Mouse (Mus musculus): ENCODE results near the gene Slc35b1. TPM values are rescaled to one million over a fixed set of nuclear protein-coding genes. Genes with fewer than 3 reads are reported as not detected.

Gene Slc35b1
- total and polyA plus RNA-seq, 2 experiments from 2014 or later, result 92.4 to 168 TPM

DNA sequence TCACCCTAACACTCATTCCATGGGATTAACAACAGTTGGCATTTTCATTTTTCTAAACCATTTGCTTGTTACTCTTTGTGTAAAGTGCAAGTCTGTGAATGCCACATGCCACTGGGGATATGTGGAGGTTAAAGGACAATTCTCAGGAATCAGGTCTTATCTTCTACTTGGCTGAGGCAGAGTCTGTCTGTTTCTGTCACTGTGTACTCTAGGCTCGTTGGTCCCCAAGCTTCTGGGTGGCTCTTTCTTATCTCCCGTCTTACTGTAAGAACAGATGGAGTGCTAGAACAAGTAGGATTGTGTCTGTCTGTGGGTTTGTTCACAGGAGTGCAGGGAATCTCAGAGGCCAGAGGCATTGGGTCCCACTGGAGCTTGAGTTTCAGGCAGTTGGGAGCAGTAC lies 46.9 kb downstream of the Slc35b1 start:
- H3K27me3 ChIP-seq (ENCODE audit: insufficient read depth, low read length), result no peaks in the 10 kb centered on the region
- WGBS, result 91% methylated on average over 2 of the region's 2 CpGs
- no peak overlapping the region for H3K4me2 ChIP-seq (ENCODE audit: low read depth, low read length, poor library complexity, severe bottlenecking)
- no peak overlapping the region for H3K27ac ChIP-seq (ENCODE audit: low read depth, low read length)
- no peaks in the 10 kb centered on the region for H3K36me3 ChIP-seq (ENCODE audit: insufficient read depth, low read length)
- ATAC-seq (ENCODE audit: low FRiP score) (no peak), DNase-seq (ENCODE audit: low spot score) (no peak)
- H3K9ac ChIP-seq (replicated peaks; ENCODE audit: low read length, poor library complexity, severe bottlenecking), result no peak overlapping the region
- no peaks in the 10 kb centered on the region for H3K9me3 ChIP-seq (ENCODE audit: low read length)
- no peak for TF ChIP-seq CTCF (IDR thresholded peaks at IDR 0.05)
- no peaks in the 10 kb centered on the region for H3K4me1 ChIP-seq (ENCODE audit: insufficient read depth, low read length)
- H3K4me3 ChIP-seq (ENCODE audit: low read depth, low read length), result no peak overlapping the region

DNA sequence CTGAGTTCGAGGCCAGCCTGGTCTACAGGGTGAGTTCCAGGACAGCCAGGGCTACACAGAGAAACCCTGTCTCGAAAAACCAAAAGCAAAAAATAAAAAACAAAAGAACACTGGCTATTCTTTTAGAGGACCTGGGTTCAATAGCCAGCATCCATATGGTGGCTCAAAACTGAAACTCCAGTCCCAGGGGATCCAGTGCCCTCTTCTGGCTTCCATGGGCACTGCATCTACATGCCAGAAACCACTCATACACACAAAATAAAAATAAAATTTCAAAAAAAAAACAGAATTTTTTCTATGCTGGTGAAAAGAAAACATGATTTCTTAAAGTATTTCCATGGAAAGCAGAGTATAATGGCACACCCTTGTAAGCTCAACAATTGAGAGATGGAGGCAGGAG lies 47.7 kb downstream of the Slc35b1 start:
- peak; percentile 52 for TF ChIP-seq CTCF (IDR thresholded peaks at IDR 0.05)
- no peak overlapping the region for H3K4me2 ChIP-seq (ENCODE audit: low read depth, low read length, poor library complexity, severe bottlenecking)
- no peaks in the 10 kb centered on the region for H3K36me3 ChIP-seq (ENCODE audit: insufficient read depth, low read length)
- H3K27me3 ChIP-seq (ENCODE audit: insufficient read depth, low read length), result no peaks in the 10 kb centered on the region
- no peak for ATAC-seq (ENCODE audit: low FRiP score)
- WGBS, result 94% methylated on average over 2 of the region's 2 CpGs
- H3K9ac ChIP-seq (replicated peaks; ENCODE audit: low read length, poor library complexity, severe bottlenecking), result no peak overlapping the region
- H3K9me3 ChIP-seq (ENCODE audit: low read length), result no peaks in the 10 kb centered on the region
- no peak overlapping the region for H3K27ac ChIP-seq (ENCODE audit: low read depth, low read length)
- peak; percentile 24 for DNase-seq (ENCODE audit: low spot score)
- no peak overlapping the region for H3K4me3 ChIP-seq (ENCODE audit: low read depth, low read length)
- no peaks in the 10 kb centered on the region for H3K4me1 ChIP-seq (ENCODE audit: insufficient read depth, low read length)

Other genes with a start within 250 kb of the Slc35b1 start
- gene Dlx4, start 238.4 kb upstream of the Slc35b1 start, total RNA-seq (2014; rRNA removed), result 0.60 TPM in 1 of 2 replicates, not detected in the other
- 0.47 and 0.51 TPM in 2 replicates for gene Dlx4, start 238.4 kb upstream of the Slc35b1 start, polyA plus RNA-seq (2015; fragmentation: Nextera tagmentation; extraction: Ambion mirVana)
- not detected in 2 replicates for gene Tac4, start 123.2 kb upstream of the Slc35b1 start, total RNA-seq (2014; rRNA removed)
- not detected in 2 replicates for gene Tac4, start 123.2 kb upstream of the Slc35b1 start, polyA plus RNA-seq (2015; fragmentation: Nextera tagmentation; extraction: Ambion mirVana)
- 72.5 and 113 TPM in 2 replicates for gene Kat7, start 74.4 kb upstream of the Slc35b1 start, total RNA-seq (2014; rRNA removed)
- gene Kat7, start 74.4 kb upstream of the Slc35b1 start, polyA plus RNA-seq (2015; fragmentation: Nextera tagmentation; extraction: Ambion mirVana), result 65.6 and 72.7 TPM in 2 replicates
- gene Fam117a, start 47.7 kb upstream of the Slc35b1 start, total RNA-seq (2014; rRNA removed), result 5.3 and 6.1 TPM in 2 replicates
- gene Fam117a, start 47.7 kb upstream of the Slc35b1 start, polyA plus RNA-seq (2015; fragmentation: Nextera tagmentation; extraction: Ambion mirVana), result 1.1 and 1.6 TPM in 2 replicates
- gene Spop, start 29.4 kb downstream of the Slc35b1 start, total RNA-seq (2014; rRNA removed), result 54.3 and 66.5 TPM in 2 replicates
- gene Spop, start 29.4 kb downstream of the Slc35b1 start, polyA plus RNA-seq (2015; fragmentation: Nextera tagmentation; extraction: Ambion mirVana), result 192 and 231 TPM in 2 replicates
- gene Nxph3, start 129.9 kb downstream of the Slc35b1 start, total RNA-seq (2014; rRNA removed), result 22.3 and 22.8 TPM in 2 replicates
- gene Nxph3, start 129.9 kb downstream of the Slc35b1 start, polyA plus RNA-seq (2015; fragmentation: Nextera tagmentation; extraction: Ambion mirVana), result 5.1 and 5.6 TPM in 2 replicates
- gene Ngfr, start 203.0 kb downstream of the Slc35b1 start, total RNA-seq (2014; rRNA removed), result 11.1 and 16.9 TPM in 2 replicates
- gene Ngfr, start 203.0 kb downstream of the Slc35b1 start, polyA plus RNA-seq (2015; fragmentation: Nextera tagmentation; extraction: Ambion mirVana), result 5.1 and 5.2 TPM in 2 replicates